Mouse (Mus musculus): ENCODE data around the gene Kbtbd4.

The Kbtbd4 gene

GRCm38 (mm10) chr2:90958856-90959255 lies 54.3 kb downstream of the Kbtbd4 start:
- no peak for DNase-seq (ENCODE audit: low spot score)

- no peak for DNase-seq (ENCODE audit: low spot score)
Observed at GRCm38 (mm10) chr2:90960012-90960411, 55.5 kb downstream of the Kbtbd4 start.

Measured in lung, postnatal 25 days (tissue).